Comparison of ENCODE assay signal across 10 mouse cellular contexts in the genomic region with DNA sequence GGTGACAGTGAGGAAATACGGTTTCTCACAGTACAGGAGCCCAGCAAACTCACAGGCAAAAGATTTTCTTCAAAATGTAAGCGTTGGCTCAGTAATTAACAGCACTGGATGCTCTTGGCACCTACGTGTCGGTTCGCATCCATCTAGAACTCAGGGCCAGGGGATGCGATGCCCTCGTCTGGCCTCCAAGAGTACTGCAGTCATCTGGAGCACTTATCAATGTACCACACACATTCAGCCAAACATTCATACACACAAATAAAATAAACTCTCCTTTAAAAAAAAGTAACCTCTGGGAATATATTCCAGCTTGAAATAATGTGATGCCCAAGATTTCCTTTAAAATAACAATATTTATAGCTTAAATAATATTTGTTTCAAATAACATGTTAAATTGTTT. TPM values are rescaled to one million over a fixed set of nuclear protein-coding genes. Genes with fewer than 3 reads are reported as not detected.
DNase-seq lines count a peak whose midpoint lies in the region; ATAC-seq and TF ChIP-seq lines count a peak whose summit lies in the region.
"Had no signal": no experiment of that assay in that cellular context is flagged by ENCODE, and none has a peak within 500 bp of the region (broad histone marks: within the 10 kb centered on the region; RNA-seq: fewer than 3 reads in every experiment).

No protein-coding gene starts in this region.

- peaks cover 4% of the 10 kb centered on the region; the same call in 1 of the 2 replicates for H3K4me1 ChIP-seq in kidney, adult 2 months (ENCODE audit: control insufficient read depth, insufficient read depth, low read length)
- no peaks in the 10 kb centered on the region for H3K4me1 ChIP-seq in kidney, embryonic 16.5 days (ENCODE audit: insufficient read depth, low read length)
- peaks cover 2 to 10% of the 10 kb centered on the region in 2 experiments; a peak in 3 of 4 replicates for H3K4me1 ChIP-seq in CH12.LX (ENCODE audit: control insufficient read depth in 1 of 2, insufficient read depth in 2 of 2)
- peaks cover 76% of the 10 kb centered on the region for H3K4me1 ChIP-seq in liver, embryonic 16.5 days (ENCODE audit: control insufficient read depth, low read depth, low read length)
- no peaks in the 10 kb centered on the region for H3K4me1 ChIP-seq in neural tube, embryonic 15.5 days
- H3K4me1 ChIP-seq: stomach, embryonic 15.5 days had no signal

- H3K27ac ChIP-seq in kidney, adult 2 months (ENCODE audit: insufficient read depth, low read depth, low read length): no peak overlapping the region
- no peak overlapping the region for H3K27ac ChIP-seq in kidney, embryonic 16.5 days (ENCODE audit: low read length)
- no peak overlapping the region for H3K27ac ChIP-seq in CH12.LX (ENCODE audit: insufficient read depth, low read depth)
- H3K27ac ChIP-seq in liver, embryonic 16.5 days (ENCODE audit: low read length): peak overlapping the region; percentile 61
- H3K27ac ChIP-seq in neural tube, embryonic 15.5 days (replicated peaks): no peak overlapping the region
- H3K27ac ChIP-seq: stomach, embryonic 15.5 days had no signal

- WGBS in kidney, adult 2 months: 86% methylated on average over 7 of the region's 7 CpGs
- 71% methylated on average over 7 of the region's 7 CpGs for WGBS in kidney, embryonic 16.5 days
- 51% methylated on average over 7 of the region's 7 CpGs for WGBS in liver, embryonic 16.5 days (ENCODE audit: insufficient replicate concordance)
- WGBS in neural tube, embryonic 15.5 days: 70% methylated on average over 7 of the region's 7 CpGs

- in situ Hi-C loops in CH12.LX (cut with MboI; ENCODE audit: low pct_ligation_motif_present, low pct_unique_long_range_greater_than_20kb, low sequenced_read_pairs): no loop called here
- in situ Hi-C loops in Patski (cut with MboI; ENCODE audit: low pct_unique_long_range_greater_than_20kb): no loop called here

- TF ChIP-seq RAD21 in CH12.LX (IDR thresholded peaks at IDR 0.05; ENCODE audit: low read depth, low read length): peak; percentile 50

- no peak for TF ChIP-seq EP300 in CH12.LX (IDR thresholded peaks at IDR 0.05; ENCODE audit: low read length)

- peak; percentile 47 for TF ChIP-seq CTCF in kidney, adult 2 months (conservative IDR thresholded peaks at IDR 0.05; ENCODE audit: insufficient read depth, insufficient read length, low read depth, low read length)
- peak; percentile 50 to 67; a peak in 3 of 4 replicates for TF ChIP-seq CTCF in CH12.LX (conservative IDR thresholded peaks at IDR 0.05 in 1 of 2, IDR thresholded peaks at IDR 0.05 in 1 of 2; ENCODE audit: low read depth in 2 of 2, low read length in 2 of 2)
- peak; percentile 50 for TF ChIP-seq CTCF in Patski (IDR thresholded peaks at IDR 0.05)

- no peaks in the 10 kb centered on the region for H3K79me2 ChIP-seq in CH12.LX (replicated peaks; ENCODE audit: control insufficient read depth, extremely low read depth, insufficient read depth, poor library complexity, severe bottlenecking)

- dilution Hi-C loops in CH12.LX (cut with MboI; ENCODE audit: extremely low pct_ligation_motif_present, extremely low pct_unique_long_range_greater_than_20kb, low sequenced_read_pairs): no loop called here

- no peak overlapping the region for H3K9ac ChIP-seq in kidney, embryonic 16.5 days (replicated peaks; ENCODE audit: low read length)
- H3K9ac ChIP-seq in CH12.LX (ENCODE audit: insufficient read depth, low read depth): no peak overlapping the region
- no peak overlapping the region for H3K9ac ChIP-seq in liver, embryonic 16.5 days (ENCODE audit: low read depth, low read length)
- no peak overlapping the region for H3K9ac ChIP-seq in neural tube, embryonic 15.5 days (replicated peaks)
- H3K9ac ChIP-seq: stomach, embryonic 15.5 days had no signal

- CTCF ChIA-PET in Patski (lab: Charles Lee): interaction anchor here (1.1 to 1.3 kb wide), 3 partner anchors 8 to 35 kb away, joined by 3 to 4 read pairs (median 3); no protein-coding TSS in a partner anchor

- H3K4me3 ChIP-seq in kidney, adult 2 months (ENCODE audit: insufficient read depth, low read depth, low read length): no peak overlapping the region
- no peak overlapping the region for H3K4me3 ChIP-seq in kidney, embryonic 16.5 days (ENCODE audit: low read length)
- H3K4me3 ChIP-seq in CH12.LX (replicated peaks in 1 of 3; ENCODE audit: low read depth in 2 of 3, low read length in 2 of 3, poor library complexity in 1 of 3): no peak overlapping the region
- no peak overlapping the region for H3K4me3 ChIP-seq in liver, embryonic 16.5 days (ENCODE audit: low read depth, low read length)
- H3K4me3 ChIP-seq in neural tube, embryonic 15.5 days (replicated peaks): no peak overlapping the region
- H3K4me3 ChIP-seq: stomach, embryonic 15.5 days had no signal

- POLR2A ChIA-PET in Patski (lab: Charles Lee): no interaction called here

- no peaks in the 10 kb centered on the region for H3K9me3 ChIP-seq in kidney, embryonic 16.5 days (ENCODE audit: low read length)
- H3K9me3 ChIP-seq in CH12.LX (replicated peaks; ENCODE audit: low read length): no peaks in the 10 kb centered on the region
- no peaks in the 10 kb centered on the region for H3K9me3 ChIP-seq in liver, embryonic 16.5 days (replicated peaks; ENCODE audit: control insufficient read depth, low read length)
- no peaks in the 10 kb centered on the region for H3K9me3 ChIP-seq in neural tube, embryonic 15.5 days (replicated peaks)
- H3K9me3 ChIP-seq: stomach, embryonic 15.5 days had no signal

- TF ChIP-seq POLR2A in kidney, adult 2 months (IDR thresholded peaks at IDR 0.05; ENCODE audit: low read depth, low read length): no peak
- no peak for TF ChIP-seq POLR2A in CH12.LX (IDR thresholded peaks at IDR 0.05; ENCODE audit: low read depth, low read length)

- no peak overlapping the region for H3K4me2 ChIP-seq in kidney, embryonic 16.5 days (replicated peaks; ENCODE audit: low read depth, low read length)
- no peak overlapping the region for H3K4me2 ChIP-seq in CH12.LX (ENCODE audit: insufficient read depth, low read depth, poor library complexity, severe bottlenecking)
- H3K4me2 ChIP-seq in liver, embryonic 16.5 days (ENCODE audit: low read depth, low read length): no peak overlapping the region
- H3K4me2 ChIP-seq in neural tube, embryonic 15.5 days: no peak overlapping the region
- H3K4me2 ChIP-seq: stomach, embryonic 15.5 days had no signal

- no peaks in the 10 kb centered on the region for H3K27me3 ChIP-seq in kidney, adult 2 months (replicated peaks; ENCODE audit: control insufficient read depth, insufficient read depth, low read length)
- no peaks in the 10 kb centered on the region for H3K27me3 ChIP-seq in kidney, embryonic 16.5 days (ENCODE audit: insufficient read depth, low read length)
- H3K27me3 ChIP-seq in CH12.LX (replicated peaks) (no peaks in the 10 kb centered on the region), Patski (no peaks in the 10 kb centered on the region)
- no peaks in the 10 kb centered on the region for H3K27me3 ChIP-seq in liver, embryonic 16.5 days (ENCODE audit: control insufficient read depth, insufficient read depth, low read depth, low read length)
- H3K27me3 ChIP-seq in neural tube, embryonic 15.5 days (replicated peaks): no peaks in the 10 kb centered on the region
- H3K27me3 ChIP-seq: stomach, embryonic 15.5 days had no signal

- DNase-seq in kidney, adult 2 months: no peak
- DNase-seq in CH12.LX (ENCODE audit: extremely low read depth): peak; percentile 42
- no peak for DNase-seq in Patski (ENCODE audit: low read depth, low spot score)
- no peak for DNase-seq in urinary bladder, postnatal 14 days (ENCODE audit: low spot score)
- no peak for DNase-seq in ovary, adult 18-20 months (ENCODE audit: low spot score)
- DNase-seq: heart, postnatal 4 days had no signal

- H3K36me3 ChIP-seq in kidney, adult 2 months (ENCODE audit: control insufficient read depth, insufficient read depth, low read length): no peaks in the 10 kb centered on the region
- H3K36me3 ChIP-seq in kidney, embryonic 16.5 days (ENCODE audit: insufficient read depth, low read length): peaks cover 12% of the 10 kb centered on the region
- no peaks in the 10 kb centered on the region for H3K36me3 ChIP-seq in CH12.LX (replicated peaks in 1 of 2; ENCODE audit: control insufficient read depth in 1 of 2, insufficient read depth in 1 of 2, low read length in 1 of 2)
- H3K36me3 ChIP-seq in liver, embryonic 16.5 days (ENCODE audit: control insufficient read depth, insufficient read depth): peaks cover 33% of the 10 kb centered on the region
- peaks cover 18% of the 10 kb centered on the region for H3K36me3 ChIP-seq in neural tube, embryonic 15.5 days

- ATAC-seq in kidney, embryonic 16.5 days (ENCODE audit: low FRiP score, low TSS enrichment): no peak
- ATAC-seq in Patski: no peak
- no peak for ATAC-seq in liver, embryonic 16.5 days (ENCODE audit: low read depth)
- no peak for ATAC-seq in neural tube, embryonic 15.5 days (ENCODE audit: low FRiP score)

TF ChIP-seq in CH12.LX, 34 proteins besides CTCF, POLR2A, EP300 and RAD21:
- TF ChIP-seq BHLHE40 (IDR thresholded peaks at IDR 0.05; ENCODE audit: low read depth, low read length) (no peak), MEF2A (IDR thresholded peaks at IDR 0.05; ENCODE audit: borderline replicate concordance, low read depth, low read length) (no peak), CHD1 (IDR thresholded peaks at IDR 0.05; ENCODE audit: low read depth, low read length) (no peak), MXI1 (IDR thresholded peaks at IDR 0.05; ENCODE audit: low read depth, low read length) (no peak), ZMIZ1 (IDR thresholded peaks at IDR 0.05; ENCODE audit: low read depth, low read length) (no peak), SMC3 (IDR thresholded peaks at IDR 0.05; ENCODE audit: low read depth, low read length) (peak; percentile 69), SIN3A (IDR thresholded peaks at IDR 0.05; ENCODE audit: low read length) (no peak)

RNA-seq across cellular contexts. Expression of a gene that starts 29.0 kb away (rescaled TPM):
- 16.4 and 17.5 TPM in 2 replicates for polyA plus RNA-seq in kidney, adult 2 months (2012; rRNA removed)
- polyA plus RNA-seq in kidney, embryonic 16.5 days (2015; fragmentation: Nextera tagmentation; extraction: Ambion mirVana): 12.8 and 12.9 TPM in 2 replicates
- total RNA-seq in CH12.LX (2012; rRNA removed) (0.97 and 1.3 TPM in 2 replicates), CH12.LX (2014; rRNA removed) (0.60 and 0.85 TPM in 2 replicates)
- polyA plus RNA-seq in CH12.LX (2012; ENCODE audit: insufficient read length, low read depth) (0.76 and 0.80 TPM in 2 replicates), Patski (2021) (11.8 TPM)
- polyA plus RNA-seq in liver, embryonic 16.5 days (2015; fragmentation: Nextera tagmentation; extraction: Ambion mirVana): 8.0 and 8.3 TPM in 2 replicates
- polyA plus RNA-seq in neural tube, embryonic 15.5 days (2015; fragmentation: Nextera tagmentation; extraction: Ambion mirVana): 6.1 and 7.6 TPM in 2 replicates
